Mouse (Mus musculus) limb, embryonic 14.5 days (tissue): ENCODE data around the gene Gpatch2. TPM values are rescaled to one million over a fixed set of nuclear protein-coding genes. Genes with fewer than 3 reads are reported as not detected.

Experiments
- ATAC-seq: fragments of 200-750 bp; cut with Nextera tagmentation; 2 replicates; pipeline ENCODE4 v1.8.0; 2017; ENCODE audit warnings: low read depth, moderate number of reproducible peaks, moderate TSS enrichment; ENCODE audit not compliant: low FRiP score
- DNase-seq: peaks from one replicate; pipeline ENCODE4 v3.0.0-alpha.2; 2015; ENCODE audit warnings: low spot score
- H3K27ac ChIP-seq: fragments of 300-500 bp; sonication (generic); replicated peaks from 2 replicates; pipeline ENCODE4 v1.5.1; 2014; ENCODE audit warnings: low read depth, mild to moderate bottlenecking, low read length, moderate library complexity, mixed read lengths
- H3K27me3 ChIP-seq: fragments of 300-500 bp; sonication (generic); 2 replicates; pipeline ENCODE4 v1.6.1; 2014; ENCODE audit warnings: low read length, mixed read lengths; ENCODE audit not compliant: control insufficient read depth, insufficient read depth
- H3K36me3 ChIP-seq: fragments of 300-500 bp; sonication (generic); 2 replicates; pipeline ENCODE4 v1.6.1; 2014; ENCODE audit warnings: mild to moderate bottlenecking, low read length, moderate library complexity, mixed read lengths; ENCODE audit not compliant: control insufficient read depth, insufficient read depth
- H3K4me1 ChIP-seq: fragments of 300-500 bp; sonication (generic); 2 replicates; pipeline ENCODE4 v1.6.1; 2014; ENCODE audit warnings: antibody characterized with exemption, low read length, mixed read lengths; ENCODE audit not compliant: control insufficient read depth, insufficient read depth
- H3K4me2 ChIP-seq: fragments of 300-500 bp; sonication (generic); replicated peaks from 2 replicates; pipeline ENCODE4 v1.6.1; 2014; ENCODE audit warnings: low read depth, mild to moderate bottlenecking, low read length, moderate library complexity; ENCODE audit not compliant: severe bottlenecking
- H3K4me3 ChIP-seq: fragments of 300-500 bp; sonication (generic); replicated peaks from 2 replicates; pipeline ENCODE4 v1.5.1; 2014; ENCODE audit warnings: low read length
- H3K9ac ChIP-seq: fragments of 300-500 bp; sonication (generic); 2 replicates; pipeline ENCODE4 v1.6.1; 2014; ENCODE audit warnings: mild to moderate bottlenecking, low read depth, low read length, moderate library complexity; ENCODE audit not compliant: severe bottlenecking
- H3K9me3 ChIP-seq: fragments of 300-500 bp; sonication (generic); 2 replicates; pipeline ENCODE4 v1.6.1; 2016; ENCODE audit warnings: low read length; ENCODE audit not compliant: control insufficient read depth
- POLR2A ChIP-seq: fragments of 200-500 bp; IDR thresholded peaks from 2 replicates; pipeline ENCODE4 v1.8.0; 2012; ENCODE audit warnings: inconsistent platforms, mild to moderate bottlenecking, moderate library complexity, borderline replicate concordance; ENCODE audit not compliant: insufficient read depth, insufficient read length; ENCODE audit errors: extremely low read depth
- WGBS: fragments of 180-500 bp; shearing (Covaris S2); extraction: QIAGEN DNeasy Blood & Tissue Kit; methylation state at CpG from one replicate; pipeline ENCODE4 v1.1.7; 2014; 5-methylcytosine and 5-hydroxymethylcytosine counted together
- polyA plus RNA-seq, 2 experiments: library from polyadenylated mRNA; depleted of rRNA in 1 of 2; stranded (reverse) in 1 of 2; unstranded in 1 of 2; fragments of >200 nt; fragmentation: Nextera tagmentation in 1 of 2; extraction: Ambion mirVana in 1 of 2; gene quantifications; 2 replicates each; pipeline versions ENCODE4 v1.2.1 to v1.2.3; 2012 to 2014

Gpatch2 gene
- polyA plus RNA-seq, 2 experiments = 17.7 to 17.8 TPM

GRCm38 (mm10) chr1:187314516-187314915 is 99.2 kb downstream of the Gpatch2 start:
- DNase-seq (no peak), ATAC-seq (no peak)
- no peaks in the 10 kb centered on the region for H3K27me3 ChIP-seq
- TF ChIP-seq POLR2A = no peak
- no peaks in the 10 kb centered on the region for H3K36me3 ChIP-seq
- H3K27ac ChIP-seq = no peak overlapping the region
- no peaks in the 10 kb centered on the region for H3K4me1 ChIP-seq
- no peaks in the 10 kb centered on the region for H3K9me3 ChIP-seq
- H3K4me3 ChIP-seq = no peak overlapping the region
- no peak overlapping the region for H3K9ac ChIP-seq
- H3K4me2 ChIP-seq = no peak overlapping the region

- no peak for TF ChIP-seq POLR2A
- Histone ChIP-seq H3K27ac (no peak overlapping the region), H3K4me3 (no peak overlapping the region), H3K9ac (no peak overlapping the region), H3K4me2 (no peak overlapping the region), H3K36me3 (no peaks in the 10 kb centered on the region), H3K27me3 (no peaks in the 10 kb centered on the region), H3K9me3 (no peaks in the 10 kb centered on the region), H3K4me1 (no peaks in the 10 kb centered on the region)
- 90% methylated on average over 2 of the region's 2 CpGs for WGBS
- DNase-seq = no peak
- no peak for ATAC-seq
These were observed 100.5 kb downstream of the Gpatch2 start for GRCm38 (mm10) chr1:187315821-187316220.

- 78% methylated on average over 8 of the region's 8 CpGs for WGBS
- DNase-seq = no peak
- H3K4me3 ChIP-seq = no peak overlapping the region
- no peaks in the 10 kb centered on the region for H3K4me1 ChIP-seq
- no peak for ATAC-seq
- H3K27me3 ChIP-seq = no peaks in the 10 kb centered on the region
- no peak overlapping the region for H3K9ac ChIP-seq
- no peak overlapping the region for H3K4me2 ChIP-seq
- no peak overlapping the region for H3K27ac ChIP-seq
- no peaks in the 10 kb centered on the region for H3K9me3 ChIP-seq
- no peak for TF ChIP-seq POLR2A
- H3K36me3 ChIP-seq = no peaks in the 10 kb centered on the region
These were observed 101.2 kb downstream of the Gpatch2 start for GRCm38 (mm10) chr1:187316555-187316954.

DNA sequence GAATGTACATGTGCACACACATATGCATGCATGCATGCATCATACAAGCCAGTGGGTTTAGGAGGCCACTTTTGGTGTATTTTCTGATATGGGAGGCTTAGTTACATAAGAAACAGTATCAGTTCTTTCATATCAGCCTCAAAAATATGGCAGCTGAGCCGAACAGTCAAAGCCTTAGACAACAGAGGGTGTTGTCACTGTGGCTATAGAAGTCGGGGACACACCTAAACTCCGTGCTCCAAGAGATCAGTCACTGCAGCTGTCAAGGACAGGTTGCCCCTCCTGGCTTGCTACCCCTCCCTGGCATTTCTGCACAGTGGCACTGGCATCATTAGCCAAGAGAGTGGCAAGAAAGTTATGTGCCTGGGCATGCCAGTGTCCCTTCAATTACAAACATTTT is 106.5 kb downstream of the Gpatch2 start:
- Histone ChIP-seq H3K27ac (no peak overlapping the region), H3K9me3 (no peaks in the 10 kb centered on the region), H3K36me3 (no peaks in the 10 kb centered on the region), H3K4me1 (no peaks in the 10 kb centered on the region), H3K4me2 (no peak overlapping the region), H3K9ac (no peak overlapping the region), H3K4me3 (no peak overlapping the region), H3K27me3 (no peaks in the 10 kb centered on the region)
- DNase-seq = no peak
- no peak for TF ChIP-seq POLR2A
- WGBS = 92% methylated on average over 3 of the region's 3 CpGs
- ATAC-seq = no peak

DNA sequence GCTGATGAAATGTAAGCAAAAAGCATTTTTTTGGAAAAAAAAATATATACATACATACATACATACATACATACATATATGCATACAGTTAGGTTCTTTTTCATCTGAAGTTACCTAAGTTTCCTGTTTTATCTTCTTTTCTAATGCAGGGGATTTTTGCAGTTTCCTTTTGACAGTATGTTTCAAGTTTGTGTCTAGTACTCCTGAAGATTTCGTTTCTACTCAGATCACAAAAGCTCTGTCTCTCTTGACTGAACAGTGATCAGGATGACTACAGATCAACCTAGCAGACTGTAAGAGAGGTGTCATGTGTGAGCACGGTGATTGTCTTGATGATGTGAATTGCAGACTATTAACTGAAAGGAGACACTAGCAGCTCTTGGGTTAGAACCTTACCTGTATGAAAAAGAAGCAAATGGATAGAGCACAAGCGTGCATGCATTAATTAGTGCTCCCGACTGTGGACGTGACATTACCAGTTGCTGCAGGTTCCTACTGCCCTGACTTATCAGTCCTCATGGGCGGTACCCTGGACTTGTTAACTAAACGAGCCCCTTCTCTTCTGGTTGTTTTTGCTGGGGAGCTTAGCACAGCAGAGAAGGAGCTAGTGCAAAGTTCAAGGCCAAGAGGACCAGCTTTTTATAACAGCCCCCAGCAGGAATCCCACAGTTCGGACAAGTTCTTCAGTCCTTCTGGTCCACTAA is 107.3 kb downstream of the Gpatch2 start:
- Histone ChIP-seq H3K4me3 (no peak overlapping the region), H3K4me1 (no peaks in the 10 kb centered on the region), H3K9ac (no peak overlapping the region), H3K9me3 (no peaks in the 10 kb centered on the region), H3K27me3 (no peaks in the 10 kb centered on the region), H3K4me2 (no peak overlapping the region), H3K27ac (no peak overlapping the region), H3K36me3 (no peaks in the 10 kb centered on the region)
- no peak for ATAC-seq
- TF ChIP-seq POLR2A = no peak
- WGBS = 73% methylated on average over 8 of the region's 8 CpGs
- no peak for DNase-seq
